Mouse (Mus musculus) layer of hippocampus, adult 8-10 months (tissue): ENCODE measurements around the gene Olfr1341. TPM values are rescaled to one million over a fixed set of nuclear protein-coding genes. Genes with fewer than 3 reads are reported as not detected.

Source experiments
- DNase-seq, 2 experiments: peaks; one replicate each; pipeline ENCODE4 v3.0.0; 2022; ENCODE audit warnings: low spot score in 2 of 2
- total RNA-seq, 4 experiments: library from RNA; stranded (reverse); gene quantifications; 2 replicates each; pipeline ENCODE4 v1.2.4; 2022

The Olfr1341 gene
- not detected for total RNA-seq

DNA sequence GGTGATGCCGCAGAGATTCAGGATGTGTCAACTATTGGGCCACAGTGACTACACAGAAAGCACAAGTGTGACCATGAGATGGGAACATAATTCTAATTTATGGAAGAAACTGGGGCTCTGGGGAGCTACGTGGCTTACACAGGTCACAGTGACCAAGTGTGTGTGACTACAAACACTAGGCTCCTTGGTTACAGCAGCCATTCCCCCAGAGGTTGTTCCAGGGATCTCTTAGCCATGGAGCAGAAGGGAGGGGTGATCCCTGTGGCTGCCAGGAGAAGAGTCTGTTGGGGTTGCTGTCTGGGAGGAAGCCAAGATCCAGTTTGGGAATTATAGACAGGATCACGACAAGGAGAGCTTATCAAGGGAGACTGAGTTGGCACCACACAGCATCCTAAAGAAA, at the start of gene Olfr1341:
Gene Olfr1341, plus strand, starts transcription at position 301 of the 400 bp plus-strand sequence.
- DNase-seq, result no peak

GRCm38 (mm10) chr4:118658652-118659051, 44.7 kb upstream of the Olfr1341 start, which contains the start of gene Olfr62:
TSS of gene Olfr62 (plus strand) at chr4:118658952.
- DNase-seq, result no peak

GRCm38 (mm10) chr4:118687086-118687485, 16.2 kb upstream of the Olfr1341 start:
- no peak for DNase-seq

DNA sequence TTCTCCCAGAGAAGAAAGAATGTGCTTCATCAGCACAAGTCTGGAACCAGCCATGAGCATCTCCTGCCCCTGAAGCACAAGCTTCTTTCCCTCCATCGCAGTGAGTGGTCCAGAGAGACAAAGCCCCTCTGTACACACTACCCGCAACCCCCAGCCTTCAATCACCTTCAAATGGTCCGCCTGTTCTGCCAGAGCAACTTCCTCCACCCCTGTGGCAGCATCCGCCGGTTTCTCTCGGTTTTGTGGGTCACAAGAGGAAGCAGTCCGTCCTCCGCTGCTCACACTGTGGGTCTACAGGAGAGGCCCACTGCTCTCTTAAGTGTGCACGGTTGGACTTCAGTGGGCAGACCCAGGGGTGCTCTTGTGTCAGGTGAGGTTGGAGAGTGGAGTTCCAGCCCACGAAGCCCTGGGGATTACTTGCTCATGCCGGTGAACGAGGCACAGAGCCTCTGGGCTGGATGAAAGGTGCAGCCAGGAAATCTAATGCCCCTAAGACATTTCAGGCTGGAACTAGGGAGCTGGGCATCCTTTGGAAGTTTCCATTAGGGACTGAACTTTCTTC, 10.8 kb upstream of the Olfr1341 start, which contains the start of gene Olfr1342:
Gene Olfr1342, minus strand, starts transcription at position 345 of the 562 bp plus-strand sequence.
- DNase-seq, result no peak

GRCm38 (mm10) chr4:118693812-118694211, 9.5 kb upstream of the Olfr1341 start:
- no peak for DNase-seq

DNA sequence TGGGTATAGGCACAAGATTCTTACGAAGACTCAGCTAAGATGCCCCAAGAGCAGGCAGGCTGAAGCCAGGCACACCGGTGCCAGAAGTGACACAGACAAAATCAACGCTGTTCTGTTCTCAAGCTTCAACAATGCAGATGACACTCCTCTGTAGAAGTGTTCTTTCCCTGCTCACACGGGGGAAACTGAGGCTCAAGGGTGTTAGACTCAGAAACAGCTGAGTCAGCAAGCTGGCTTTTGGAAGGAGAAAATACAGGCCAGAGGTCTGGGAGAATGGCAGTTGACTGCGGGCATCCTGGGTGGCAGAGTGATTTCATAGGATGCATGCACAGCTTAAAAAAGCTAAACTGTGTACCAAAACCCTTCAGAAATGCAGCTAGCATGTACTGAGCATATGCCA, 4.8 kb downstream of the Olfr1341 start:
- no peak for DNase-seq

- no peak for DNase-seq
Measured at GRCm38 (mm10) chr4:118711656-118712055, 8.3 kb downstream of the Olfr1341 start.

- no peak for DNase-seq
Measured at GRCm38 (mm10) chr4:118719838-118720237, 16.5 kb downstream of the Olfr1341 start, which contains the start of gene Olfr1340. TSS of gene Olfr1340 (plus strand) at chr4:118720138.

- DNase-seq, result no peak
Measured at GRCm38 (mm10) chr4:118721742-118722483, 18.6 kb downstream of the Olfr1341 start.

- no peak for DNase-seq
Measured at GRCm38 (mm10) chr4:118731875-118732274, 28.6 kb downstream of the Olfr1341 start, which contains the start of gene Olfr1339. TSS of gene Olfr1339 (plus strand) at chr4:118732175.

GRCm38 (mm10) chr4:118739574-118739973, 36.3 kb downstream of the Olfr1341 start:
- DNase-seq, result no peak

GRCm38 (mm10) chr4:118740988-118741698, 37.8 kb downstream of the Olfr1341 start:
- no peak for DNase-seq

DNA sequence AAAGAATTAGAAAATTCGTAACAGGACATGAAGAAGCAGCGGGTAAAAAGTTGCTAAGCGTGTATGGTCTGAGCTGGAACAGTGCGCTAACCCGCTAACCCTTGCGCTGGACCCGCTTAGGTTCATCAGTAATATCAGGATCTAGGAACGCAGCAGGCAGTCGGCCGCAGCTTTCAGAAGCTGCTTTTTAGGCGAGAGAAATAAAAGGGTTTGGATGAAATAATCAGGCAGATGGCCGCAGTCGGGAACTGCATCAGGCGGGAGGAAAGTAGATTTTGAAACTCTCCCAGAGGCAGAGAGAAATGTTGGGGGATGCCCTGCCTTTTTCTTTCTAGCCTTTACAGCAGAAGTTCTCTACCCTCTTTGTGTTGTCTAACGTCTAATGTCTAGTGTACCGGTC, 38.6 kb downstream of the Olfr1341 start:
- peak in 1 of 2 experiments; percentile 3 for DNase-seq

DNA sequence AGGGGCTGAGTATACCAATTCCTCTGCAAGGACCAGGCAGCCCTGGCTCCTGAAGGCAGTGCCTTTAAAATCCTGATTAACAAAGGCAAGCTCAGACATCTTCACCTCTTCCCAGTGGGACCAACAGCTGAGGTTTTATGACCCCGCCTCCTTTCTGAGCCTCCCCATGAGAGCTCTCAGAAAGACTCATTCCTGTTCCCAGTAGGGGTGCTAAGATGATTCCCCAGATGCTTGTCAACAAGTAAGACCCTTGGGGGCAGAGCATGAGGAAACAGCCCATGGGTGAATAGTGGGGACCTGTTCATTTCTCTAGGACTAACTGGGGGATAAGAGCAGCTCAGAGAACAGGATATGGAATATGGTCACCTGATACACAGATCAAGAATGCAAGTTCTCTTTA, 55.3 kb downstream of the Olfr1341 start, which contains the start of gene Olfr1338:
Gene Olfr1338, minus strand, starts transcription at position 101 of the 400 bp plus-strand sequence.
- no peak for DNase-seq

Other genes with a start within 250 kb of the Olfr1341 start
- under 1 TPM in 1 of 4 experiments, not detected in 3; 0.21 TPM for gene Mpl, start 246.0 kb upstream of the Olfr1341 start, total RNA-seq
- 1 to 10 TPM; 6.7 to 7.5 (median 7.3) TPM for gene Tie1, start 213.5 kb upstream of the Olfr1341 start, total RNA-seq
- not detected for gene 2610528J11Rik, start 176.5 kb upstream of the Olfr1341 start, total RNA-seq
- gene Tmem125, start 159.5 kb upstream of the Olfr1341 start, total RNA-seq, result 1 to 10 TPM; 5.4 to 9.7 (median 8.7) TPM
- gene Cfap57, start 82.7 kb upstream of the Olfr1341 start, total RNA-seq, result 1 to 10 TPM in 3 of 4 experiments, under 1 TPM in 1; 0.68 to 1.3 (median 1.1) TPM
- 10 to 100 TPM; 49.7 to 59.9 (median 54.7) TPM for gene Ebna1bp2, start 82.7 kb upstream of the Olfr1341 start, total RNA-seq
- gene Olfr62, start 44.6 kb upstream of the Olfr1341 start, total RNA-seq, result not detected
- gene Olfr1342, start 10.8 kb upstream of the Olfr1341 start, total RNA-seq, result not detected
- gene Olfr1340, start 16.6 kb downstream of the Olfr1341 start, total RNA-seq, result not detected
- gene Olfr1339, start 28.7 kb downstream of the Olfr1341 start, total RNA-seq, result not detected
- gene Olfr1338, start 55.2 kb downstream of the Olfr1341 start, total RNA-seq, result not detected
- gene Olfr1337, start 79.1 kb downstream of the Olfr1341 start, total RNA-seq, result not detected
- gene Olfr1335, start 106.4 kb downstream of the Olfr1341 start, total RNA-seq, result not detected
- gene Olfr1333, start 132.8 kb downstream of the Olfr1341 start, total RNA-seq, result not detected
- gene Olfr1331, start 161.1 kb downstream of the Olfr1341 start, total RNA-seq, result not detected
- not detected for gene Olfr1330, start 185.1 kb downstream of the Olfr1341 start, total RNA-seq
- gene Olfr1329, start 213.9 kb downstream of the Olfr1341 start, total RNA-seq, result not detected
- not detected for gene Olfr1328, start 235.1 kb downstream of the Olfr1341 start, total RNA-seq